Mouse (Mus musculus) kidney, postnatal 10 days (tissue): ENCODE measurements at regions not wholly inside any gene's neighbourhood (a gene's known extent, or its start where the extent isn't known, plus 50 kb on each side); places are given as distances from the start of the nearest gene placed in this dataset.
A peak's percentile ranks its signal among the peaks of the same experiment; 100 is the strongest.

Experiments
- DNase-seq: peaks from one replicate; pipeline ENCODE4 v3.0.0; 2021; ENCODE audit warnings: mixed read lengths

- DNase-seq = no peak
Observed at GRCm38 (mm10) chr6:31109604-31110003, 150.7 kb upstream of the Klf14 start.

GRCm38 (mm10) chr6:31112293-31113077 is 153.6 kb upstream of the Klf14 start:
- no peak for DNase-seq

GRCm38 (mm10) chr6:31113558-31114326 is 154.9 kb upstream of the Klf14 start:
- DNase-seq = peak; percentile 63

- DNase-seq = no peak
Observed at GRCm38 (mm10) chr6:31114336-31115335, 155.8 kb upstream of the Klf14 start.

- DNase-seq = no peak
Observed at GRCm38 (mm10) chr6:31115566-31115965, 156.7 kb upstream of the Klf14 start.

GRCm38 (mm10) chr6:31116365-31116764 is 157.5 kb upstream of the Klf14 start:
- DNase-seq = no peak

- DNase-seq = no peak
Observed at GRCm38 (mm10) chr6:31117666-31118065, 158.8 kb upstream of the Klf14 start.

- no peak for DNase-seq
Observed at GRCm38 (mm10) chr6:31121008-31121407, 162.1 kb upstream of the Klf14 start.

- no peak for DNase-seq
Observed at GRCm38 (mm10) chr6:31122895-31123294, 164.0 kb upstream of the Klf14 start.

GRCm38 (mm10) chr6:31123342-31123990 is 164.6 kb upstream of the Klf14 start:
- no peak for DNase-seq

GRCm38 (mm10) chr6:31124076-31124475 is 165.2 kb upstream of the Klf14 start:
- no peak for DNase-seq

GRCm38 (mm10) chr6:31124872-31125271 is 166.0 kb upstream of the Klf14 start:
- DNase-seq = no peak

GRCm38 (mm10) chr6:31125328-31126118 is 166.6 kb upstream of the Klf14 start:
- DNase-seq = peak; percentile 46

GRCm38 (mm10) chr6:31126131-31126871 is 167.4 kb upstream of the Klf14 start:
- DNase-seq = no peak

- no peak for DNase-seq
Observed at GRCm38 (mm10) chr6:31129170-31129569, 170.3 kb upstream of the Klf14 start.

GRCm38 (mm10) chr6:31129987-31130386 is 171.1 kb upstream of the Klf14 start:
- DNase-seq = no peak

GRCm38 (mm10) chr6:31130522-31130921 is 171.6 kb upstream of the Klf14 start:
- DNase-seq = no peak

GRCm38 (mm10) chr6:31131716-31132115 is 172.8 kb upstream of the Klf14 start:
- DNase-seq = no peak

- no peak for DNase-seq
Observed at GRCm38 (mm10) chr6:31132396-31133190, 173.7 kb upstream of the Klf14 start.
